Mouse (Mus musculus) R1 (cell line): ENCODE results near the gene Fkbp5.

Experiments used
- DNase-seq: peaks from one replicate; pipeline ENCODE4 v3.0.0-alpha.2; 2018; ENCODE audit warnings: low read depth, low spot score

Gene Fkbp5

GRCm38 (mm10) chr17:28460388-28460787, 56.9 kb downstream of the Fkbp5 start:
- DNase-seq = no peak

GRCm38 (mm10) chr17:28455098-28455497, 62.2 kb downstream of the Fkbp5 start:
- peak; percentile 66 for DNase-seq

- DNase-seq = no peak
Observed at GRCm38 (mm10) chr17:28452889-28453288, 64.4 kb downstream of the Fkbp5 start.

- no peak for DNase-seq
Observed at GRCm38 (mm10) chr17:28451914-28452313, 65.4 kb downstream of the Fkbp5 start.

- no peak for DNase-seq
Observed at GRCm38 (mm10) chr17:28451487-28451886, 65.8 kb downstream of the Fkbp5 start.

GRCm38 (mm10) chr17:28448225-28448624, 69.1 kb downstream of the Fkbp5 start:
- DNase-seq = no peak

- no peak for DNase-seq
Observed at GRCm38 (mm10) chr17:28447789-28448188, 69.5 kb downstream of the Fkbp5 start.

- DNase-seq = no peak
Observed at GRCm38 (mm10) chr17:28446820-28447168, 70.5 kb downstream of the Fkbp5 start.

GRCm38 (mm10) chr17:28445886-28446819, 71.2 kb downstream of the Fkbp5 start:
- DNase-seq = no peak

GRCm38 (mm10) chr17:28442661-28443060, 74.7 kb downstream of the Fkbp5 start:
- DNase-seq = no peak

- DNase-seq = no peak
Observed at GRCm38 (mm10) chr17:28438342-28439115, 78.8 kb downstream of the Fkbp5 start.

- DNase-seq = no peak
Observed at GRCm38 (mm10) chr17:28437938-28438337, 79.4 kb downstream of the Fkbp5 start.

GRCm38 (mm10) chr17:28434921-28435485, 82.3 kb downstream of the Fkbp5 start:
- no peak for DNase-seq

GRCm38 (mm10) chr17:28433029-28433428, 84.3 kb downstream of the Fkbp5 start:
- no peak for DNase-seq

- no peak for DNase-seq
Observed at GRCm38 (mm10) chr17:28431931-28432335, 85.4 kb downstream of the Fkbp5 start.

- no peak for DNase-seq
Observed at GRCm38 (mm10) chr17:28431038-28431437, 86.3 kb downstream of the Fkbp5 start.

GRCm38 (mm10) chr17:28428474-28429258, 88.7 kb downstream of the Fkbp5 start:
- no peak for DNase-seq

- DNase-seq = no peak
Observed at GRCm38 (mm10) chr17:28427666-28428065, 89.7 kb downstream of the Fkbp5 start.

GRCm38 (mm10) chr17:28424373-28424772, 93.0 kb downstream of the Fkbp5 start:
- DNase-seq = no peak

GRCm38 (mm10) chr17:28421071-28421470, 96.3 kb downstream of the Fkbp5 start:
- DNase-seq = no peak

- DNase-seq = no peak
Observed at GRCm38 (mm10) chr17:28420229-28421051, 96.9 kb downstream of the Fkbp5 start.
